Mouse (Mus musculus) heart, adult 2 months (tissue): ENCODE measurements around the gene Ash1l. TPM values are rescaled to one million over a fixed set of nuclear protein-coding genes. Genes with fewer than 3 reads are reported as not detected.
A peak's percentile ranks its signal among the peaks of the same experiment; 100 is the strongest.

ENCODE experiments used
- DNase-seq, 2 experiments: peaks; one replicate each; pipeline ENCODE4 v3.0.0; 2021
- H3K27ac ChIP-seq: fragments of 200-600 bp; 2 replicates; pipeline ENCODE4 v1.8.1; 2022
- H3K27me3 ChIP-seq: fragments of 200-500 bp; 2 replicates; pipeline ENCODE4 v1.6.1; 2012; ENCODE audit warnings: mild to moderate bottlenecking, low read length, inconsistent platforms, mixed read lengths; ENCODE audit not compliant: control insufficient read depth, insufficient read depth
- H3K36me3 ChIP-seq: fragments of 200-500 bp; 2 replicates; pipeline ENCODE4 v1.6.1; 2012; ENCODE audit warnings: low read length, inconsistent platforms; ENCODE audit not compliant: control insufficient read depth, insufficient read depth
- H3K4me1 ChIP-seq: fragments of 200-500 bp; 2 replicates; pipeline ENCODE4 v1.6.1; 2011; ENCODE audit warnings: low read length; ENCODE audit not compliant: control insufficient read depth, insufficient read depth
- H3K4me3 ChIP-seq: fragments of 200-600 bp; 2 replicates; pipeline ENCODE4 v1.8.1; 2022
- H3K79me2 ChIP-seq: fragments of 200-500 bp; replicated peaks from 2 replicates; pipeline ENCODE4 v1.6.1; 2012; ENCODE audit warnings: mild to moderate bottlenecking, inconsistent platforms, low read length, moderate library complexity, mixed read lengths; ENCODE audit not compliant: control insufficient read depth, insufficient read depth
- H3K9ac ChIP-seq: fragments of 200-500 bp; 2 replicates; pipeline ENCODE4 v1.6.1; 2012; ENCODE audit warnings: low read depth, mild to moderate bottlenecking, control low read depth, inconsistent platforms, low read length, mixed read lengths
- CTCF ChIP-seq: fragments of 200-600 bp; IDR thresholded peaks from 2 replicates; pipeline ENCODE4 v1.8.1; 2022; ENCODE audit warnings: antibody characterized with exemption, mild to moderate bottlenecking, moderate library complexity
- EP300 ChIP-seq: fragments of 200-500 bp; IDR thresholded peaks from 2 replicates; pipeline ENCODE4 v1.6.1; 2011; ENCODE audit warnings: low read depth, low read length, control low read depth; ENCODE audit not compliant: insufficient read depth
- POLR2A ChIP-seq: fragments of 200-500 bp; IDR thresholded peaks from 2 replicates; pipeline ENCODE4 v1.6.1; 2011; ENCODE audit warnings: mild to moderate bottlenecking, low read depth, low read length, control low read depth; ENCODE audit not compliant: insufficient read depth
- WGBS: fragments of 180-500 bp; shearing (Covaris S2); methylation state at CpG from one replicate; pipeline ENCODE4 v1.1.7; 2018; 5-methylcytosine and 5-hydroxymethylcytosine counted together
- intact Hi-C: fragments of 180-260 bp; cut with DNase I; formaldehyde crosslinking; loops from one replicate; pipeline ENCODE4 v1.15.1; 2025
- polyA plus RNA-seq: library from polyadenylated mRNA; depleted of rRNA; stranded (reverse); fragments of >200 nt; gene quantifications from 2 replicates; pipeline ENCODE4 v1.2.3, GENCODE M21; 2012
- total RNA-seq, 2 experiments: library from RNA; stranded (reverse); gene quantifications; 2 replicates each; pipeline ENCODE4 v1.2.3; 2021

Gene Ash1l
- total and polyA plus RNA-seq, 3 experiments: 6.9 to 41.1 (median 36.4) TPM

- no peaks in the 10 kb centered on the region for H3K27me3 ChIP-seq
- H3K4me1 ChIP-seq: peaks cover 3% of the 10 kb centered on the region; the same call in 1 of the 2 replicates
- H3K9ac ChIP-seq: no peak overlapping the region
- TF ChIP-seq POLR2A: no peak
- TF ChIP-seq EP300: no peak
- TF ChIP-seq CTCF: no peak
- WGBS: 85% methylated on average over 12 of the region's 12 CpGs
- intact Hi-C loops: no loop called here
- H3K36me3 ChIP-seq: no peaks in the 10 kb centered on the region
- H3K79me2 ChIP-seq: no peaks in the 10 kb centered on the region
- H3K4me3 ChIP-seq: no peak overlapping the region
- H3K27ac ChIP-seq: no peak overlapping the region
- no peak for DNase-seq
Measured at GRCm38 (mm10) chr3:89084654-89085190, 134.3 kb downstream of the Ash1l start.

GRCm38 (mm10) chr3:89087338-89088110 is 137.1 kb downstream of the Ash1l start:
- intact Hi-C loops: loop anchor here (2.0 kb wide), 1 partner anchor 71 kb away; no protein-coding TSS in a partner anchor
- Histone ChIP-seq H3K27me3 (no peaks in the 10 kb centered on the region), H3K36me3 (no peaks in the 10 kb centered on the region), H3K27ac (no peak overlapping the region), H3K9ac (no peak overlapping the region), H3K4me1 (peaks cover 3% of the 10 kb centered on the region; the same call in 1 of the 2 replicates), H3K79me2 (no peaks in the 10 kb centered on the region), H3K4me3 (no peak overlapping the region)
- DNase-seq: peak; percentile 65 to 77
- 38% methylated on average over 21 of the region's 21 CpGs for WGBS
- TF ChIP-seq EP300: no peak
- peak; percentile 82 for TF ChIP-seq CTCF

DNA sequence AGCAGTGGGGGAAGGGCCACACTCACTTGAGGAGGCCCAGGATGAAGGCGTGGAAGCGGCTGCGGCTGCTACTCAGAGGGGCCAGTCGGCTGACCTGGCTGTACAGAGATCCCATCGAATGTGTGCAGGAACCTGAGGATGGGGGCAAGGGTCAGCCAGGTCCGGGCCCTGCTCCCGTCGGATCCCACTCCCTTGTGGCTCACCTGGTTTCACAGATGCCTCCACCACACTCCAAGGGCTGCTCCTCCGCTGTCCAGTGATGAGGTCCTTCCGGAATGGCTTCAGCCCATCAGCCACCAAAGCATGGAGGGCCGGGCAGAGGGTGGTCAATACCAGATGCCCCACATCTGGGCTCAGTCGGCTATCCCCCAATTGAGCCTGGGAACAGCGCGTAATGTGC is 138.6 kb downstream of the Ash1l start:
- 61% methylated on average over 14 of the region's 14 CpGs for WGBS

DNA sequence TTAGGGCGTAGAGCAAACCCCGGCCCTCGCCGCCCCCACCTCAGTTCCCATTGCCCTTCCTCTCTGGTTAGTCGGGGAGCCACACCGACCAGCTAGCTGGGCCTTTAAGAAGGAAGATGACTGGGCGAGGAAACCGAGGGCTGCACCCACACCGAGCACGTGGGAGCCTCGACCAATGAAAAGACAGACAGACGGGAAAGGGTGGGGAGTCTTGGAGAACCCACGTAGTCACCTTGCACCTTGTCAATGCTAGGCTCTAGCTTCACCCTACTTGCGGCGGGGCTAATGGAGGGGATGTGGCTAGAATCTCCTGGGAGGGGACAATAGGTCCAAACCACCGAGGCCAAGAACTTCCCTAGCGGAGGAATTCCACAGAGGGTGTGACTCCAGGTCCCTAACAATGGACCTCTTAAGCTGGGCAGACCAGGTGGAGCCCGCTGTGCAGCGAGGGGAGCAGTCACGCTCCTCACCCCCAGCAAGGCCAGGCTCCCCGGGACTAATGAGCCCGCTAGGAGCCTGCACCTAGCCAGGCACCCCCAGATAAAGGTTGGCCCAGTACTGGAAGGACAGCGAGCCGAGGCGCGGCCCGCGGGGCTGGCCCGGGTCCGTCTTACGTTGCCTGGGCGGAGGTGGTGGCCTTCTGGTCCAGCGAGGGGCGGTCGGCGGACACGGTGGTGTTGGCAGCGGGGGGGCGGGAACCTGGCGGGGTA is 139.6 kb downstream of the Ash1l start:
- H3K27ac ChIP-seq: peak overlapping the region; percentile 94
- intact Hi-C loops: loop anchor here (2.0 kb wide), 1 partner anchor 125 kb away; the partner anchor contains the start of gene Thbs3

More for the DNA sequence above, 138.6 kb downstream of the Ash1l start:
- Histone ChIP-seq H3K9ac (peak overlapping the region; percentile 60), H3K4me1 (peaks cover 3% of the 10 kb centered on the region), H3K36me3 (no peaks in the 10 kb centered on the region), H3K27ac (peak overlapping the region; percentile 94; the same call in 1 of the 2 replicates), H3K4me3 (peak overlapping the region; percentile 83), H3K79me2 (no peaks in the 10 kb centered on the region), H3K27me3 (no peaks in the 10 kb centered on the region)
- DNase-seq: peak in 1 of 2 experiments; percentile 28
- TF ChIP-seq EP300 (no peak), POLR2A (no peak), CTCF (no peak)
- intact Hi-C loops: no loop called here

GRCm38 (mm10) chr3:89090694-89091655 is 140.6 kb downstream of the Ash1l start:
- H3K4me1 ChIP-seq: peaks cover 3% of the 10 kb centered on the region
- no peak for TF ChIP-seq EP300
- peak; percentile 96 for TF ChIP-seq CTCF
- TF ChIP-seq POLR2A: no peak
- intact Hi-C loops: loop anchor here (2.0 kb wide), 1 partner anchor 124 kb away; the partner anchor contains the start of gene Thbs3

More for the DNA sequence above, 139.6 kb downstream of the Ash1l start:
- H3K27me3 ChIP-seq: no peaks in the 10 kb centered on the region
- WGBS: under 1% methylated on average over 39 of the region's 40 CpGs
- peaks cover 3% of the 10 kb centered on the region for H3K4me1 ChIP-seq
- H3K9ac ChIP-seq: peak overlapping the region; percentile 79
- H3K79me2 ChIP-seq: no peaks in the 10 kb centered on the region
- H3K4me3 ChIP-seq: peak overlapping the region; percentile 83
- no peaks in the 10 kb centered on the region for H3K36me3 ChIP-seq
- peak; percentile 88 to 93 for DNase-seq
- TF ChIP-seq EP300 (peak; percentile 37; the same call in 1 of the 2 replicates), CTCF (no peak)

More at GRCm38 (mm10) chr3:89090694-89091655, 140.6 kb downstream of the Ash1l start:
- 1% methylated on average over 67 of the region's 74 CpGs for WGBS
- Histone ChIP-seq H3K4me3 (peak overlapping the region; percentile 83), H3K36me3 (no peaks in the 10 kb centered on the region), H3K79me2 (no peaks in the 10 kb centered on the region), H3K27ac (peak overlapping the region; percentile 94), H3K27me3 (no peaks in the 10 kb centered on the region), H3K9ac (peak overlapping the region; percentile 79)
- DNase-seq: peak; percentile 89 to 92
